ENCODE assay signal across 29 mouse cellular contexts in the genomic region with DNA sequence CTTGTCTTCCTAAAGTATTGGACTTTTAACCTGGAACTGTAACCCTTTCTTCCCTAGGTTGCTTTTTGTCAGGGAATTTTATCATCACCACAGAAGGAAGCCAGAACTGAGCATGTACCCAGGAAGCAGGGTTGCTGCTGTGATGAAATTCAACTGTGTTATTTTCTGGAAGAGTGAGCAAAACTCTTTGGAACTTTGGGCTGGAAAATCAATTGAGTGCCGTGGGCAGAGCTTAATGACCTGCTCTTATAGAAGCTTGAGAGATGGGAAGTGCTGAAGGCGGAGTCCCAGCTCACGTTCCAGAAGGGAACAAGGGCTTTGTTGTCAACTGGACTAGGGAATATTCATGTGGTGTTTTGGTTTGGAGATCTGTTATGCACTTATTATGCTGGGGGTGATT. TPM values are rescaled to one million over a fixed set of nuclear protein-coding genes. Genes with fewer than 3 reads are reported as not detected.
"Had no signal": no experiment of that assay in that cellular context is flagged by ENCODE, and none has a peak within 500 bp of the region (broad histone marks: within the 10 kb centered on the region; RNA-seq: fewer than 3 reads in every experiment).

No protein-coding gene starts in this region.

- H3K4me2 ChIP-seq: liver, embryonic 11.5 days; lung, embryonic 15.5 days; midbrain, embryonic 12.5 days; neural tube, embryonic 12.5 days had no signal

- H3K9me3 ChIP-seq: lung, embryonic 15.5 days; megakaryocyte, embryonic 14.5 days; midbrain, embryonic 12.5 days; neural tube, embryonic 12.5 days had no signal

- H3K36me3 ChIP-seq: lung, embryonic 15.5 days; midbrain, embryonic 12.5 days; neural tube, embryonic 12.5 days had no signal

- ATAC-seq: lung, postnatal 0 days; midbrain, embryonic 16.5 days had no signal

- H3K9ac ChIP-seq: liver, embryonic 14.5 days; lung, embryonic 15.5 days; midbrain, embryonic 12.5 days; neural tube, embryonic 12.5 days had no signal

- H3K4me1 ChIP-seq: megakaryocyte, embryonic 14.5 days; neural tube, embryonic 12.5 days had no signal

- DNase-seq: lung, adult 2 months; lung, postnatal 14 days; lung, postnatal 36 days; midbrain, embryonic 14.5 days; right cerebral cortex, adult 18-20 months; right cerebral cortex, postnatal 25 days; right cerebral cortex, postnatal 4 days; spleen, adult 18-20 months; thymus, adult 18-20 months; thymus, postnatal 14 days; thymus, postnatal 36 days had no signal

- H3K4me3 ChIP-seq: lung, embryonic 15.5 days; megakaryocyte, embryonic 14.5 days; midbrain, embryonic 12.5 days; neural tube, embryonic 12.5 days had no signal

- H3K27ac ChIP-seq: liver, embryonic 14.5 days; lung, embryonic 15.5 days; macrophage; midbrain, embryonic 12.5 days; neural tube, embryonic 12.5 days had no signal

- H3K27me3 ChIP-seq: lung, embryonic 15.5 days; midbrain, embryonic 12.5 days; neural tube, embryonic 12.5 days had no signal

RNA-seq across cellular contexts. Expression of a gene that starts 37.5 kb away (rescaled TPM):
- total RNA-seq: megakaryocyte progenitor cell, adult 5-6 weeks; monocyte, adult 5-6 weeks; neutrophil, adult 5-6 weeks had no signal
- polyA plus RNA-seq: liver, embryonic 11.5 days; liver, embryonic 14.5 days; liver, embryonic 16.5 days; lung, adult 2 months; lung, embryonic 15.5 days; lung, postnatal 0 days; macrophage; midbrain, embryonic 12.5 days; midbrain, embryonic 16.5 days; neural tube, embryonic 14.5 days; small intestine, adult 2 months; stomach, embryonic 14.5 days; stomach, embryonic 16.5 days; thymus, postnatal 0 days had no signal
